Mouse (Mus musculus) embryonic facial prominence, embryonic 15.5 days (tissue): ENCODE data around the gene Rab5c. TPM values are rescaled to one million over a fixed set of nuclear protein-coding genes. Genes with fewer than 3 reads are reported as not detected.

Experiments used
- ATAC-seq: fragments of 200-750 bp; cut with Nextera tagmentation; 2 replicates; pipeline ENCODE4 v1.8.0; 2017; ENCODE audit warnings: low read depth, moderate TSS enrichment; ENCODE audit not compliant: insufficient number of reproducible peaks, low FRiP score, low TSS enrichment
- H3K27ac ChIP-seq: fragments of 300-500 bp; sonication (generic); replicated peaks from 2 replicates; pipeline ENCODE4 v1.5.1; 2015; ENCODE audit warnings: mild to moderate bottlenecking, inconsistent platforms
- H3K27me3 ChIP-seq: fragments of 300-500 bp; sonication (generic); 2 replicates; pipeline ENCODE4 v1.6.1; 2015; ENCODE audit warnings: inconsistent platforms
- H3K36me3 ChIP-seq: fragments of 300-500 bp; sonication (generic); 2 replicates; pipeline ENCODE4 v1.6.1; 2015; ENCODE audit warnings: mild to moderate bottlenecking, inconsistent platforms
- H3K4me1 ChIP-seq: fragments of 300-500 bp; sonication (generic); 2 replicates; pipeline ENCODE4 v1.6.1; 2015; ENCODE audit warnings: inconsistent platforms
- H3K4me2 ChIP-seq: fragments of 300-500 bp; sonication (generic); replicated peaks from 2 replicates; pipeline ENCODE4 v1.6.1; 2015; ENCODE audit warnings: mild to moderate bottlenecking, inconsistent platforms
- H3K4me3 ChIP-seq: fragments of 300-500 bp; sonication (generic); replicated peaks from 2 replicates; pipeline ENCODE4 v1.5.1; 2015; ENCODE audit warnings: mild to moderate bottlenecking, inconsistent platforms
- H3K9ac ChIP-seq: fragments of 300-500 bp; sonication (generic); 2 replicates; pipeline ENCODE4 v1.6.1; 2015; ENCODE audit warnings: inconsistent platforms
- H3K9me3 ChIP-seq: fragments of 300-500 bp; sonication (generic); replicated peaks from 2 replicates; pipeline ENCODE4 v1.6.1; 2016; ENCODE audit warnings: inconsistent platforms
- WGBS: fragments of 180-500 bp; shearing (Covaris S2); methylation state at CpG from one replicate; pipeline ENCODE4 v1.1.7; 2015; 5-methylcytosine and 5-hydroxymethylcytosine counted together
- polyA plus RNA-seq: library from polyadenylated mRNA; unstranded; fragments of >200 nt; fragmentation: Nextera tagmentation; extraction: Ambion mirVana; gene quantifications from 2 replicates; pipeline ENCODE4 v1.2.1, GENCODE M21; 2015

Rab5c gene
- polyA plus RNA-seq, 1 experiment from 2014 or later: 33.2 TPM

DNA sequence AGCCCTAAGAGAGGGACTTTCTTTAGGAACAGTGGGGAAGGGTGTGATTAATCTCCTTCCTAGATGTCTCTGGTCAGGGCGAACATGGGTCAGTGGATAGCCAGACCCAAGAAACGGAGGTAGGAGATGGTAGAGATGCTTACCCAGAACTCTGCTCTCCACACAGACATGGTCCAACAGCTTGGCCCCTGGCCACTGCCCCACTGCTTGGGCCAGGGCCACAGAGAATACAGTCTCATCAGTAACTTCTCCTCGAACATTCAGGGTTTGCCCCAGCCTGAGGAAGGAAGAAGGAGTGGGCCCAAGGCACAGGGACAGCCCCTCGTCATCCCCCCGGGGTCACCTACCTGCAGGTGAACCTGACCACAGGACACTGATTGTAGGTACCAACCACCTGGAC is 29.9 kb upstream of the Rab5c start:
- peaks cover 9% of the 10 kb centered on the region for H3K4me1 ChIP-seq
- no peak overlapping the region for H3K9ac ChIP-seq
- H3K27me3 ChIP-seq: no peaks in the 10 kb centered on the region
- ATAC-seq: no peak
- H3K9me3 ChIP-seq: no peaks in the 10 kb centered on the region
- WGBS: 86% methylated on average over 5 of the region's 5 CpGs
- no peak overlapping the region for H3K27ac ChIP-seq
- no peak overlapping the region for H3K4me2 ChIP-seq
- 0 out of 2 replicates have a peak, but pooled peaks cover 4% of the 10 kb centered on the region for H3K36me3 ChIP-seq
- no peak overlapping the region for H3K4me3 ChIP-seq

DNA sequence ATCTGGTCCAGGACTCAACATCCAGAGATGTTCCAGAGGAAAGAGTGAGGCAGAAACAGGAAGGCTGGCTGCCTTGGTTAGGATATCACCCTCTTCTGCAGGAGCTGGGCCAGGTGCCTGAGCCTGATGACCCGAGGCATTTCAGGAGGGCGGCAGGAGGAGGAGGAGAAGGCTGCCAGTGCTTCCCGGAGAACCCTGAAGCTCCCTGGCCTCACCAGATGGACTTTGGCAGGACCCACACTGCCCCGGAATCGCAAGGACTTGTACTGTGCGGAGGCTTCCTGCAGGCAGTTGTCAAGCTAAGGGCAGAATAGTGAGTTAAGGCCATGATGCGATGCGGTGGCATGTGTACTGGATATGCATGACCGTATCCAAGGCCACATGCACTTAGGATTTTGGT is 28.7 kb upstream of the Rab5c start:
- H3K27me3 ChIP-seq: peaks cover 9% of the 10 kb centered on the region; the same call in 1 of the 2 replicates
- H3K27ac ChIP-seq: no peak overlapping the region
- no peak for ATAC-seq
- H3K9me3 ChIP-seq: no peaks in the 10 kb centered on the region
- no peak overlapping the region for H3K9ac ChIP-seq
- no peak overlapping the region for H3K4me3 ChIP-seq
- H3K36me3 ChIP-seq: 0 out of 2 replicates have a peak, but pooled peaks cover 4% of the 10 kb centered on the region
- H3K4me2 ChIP-seq: no peak overlapping the region
- H3K4me1 ChIP-seq: peaks cover 13% of the 10 kb centered on the region
- 86% methylated on average over 9 of the region's 9 CpGs for WGBS

DNA sequence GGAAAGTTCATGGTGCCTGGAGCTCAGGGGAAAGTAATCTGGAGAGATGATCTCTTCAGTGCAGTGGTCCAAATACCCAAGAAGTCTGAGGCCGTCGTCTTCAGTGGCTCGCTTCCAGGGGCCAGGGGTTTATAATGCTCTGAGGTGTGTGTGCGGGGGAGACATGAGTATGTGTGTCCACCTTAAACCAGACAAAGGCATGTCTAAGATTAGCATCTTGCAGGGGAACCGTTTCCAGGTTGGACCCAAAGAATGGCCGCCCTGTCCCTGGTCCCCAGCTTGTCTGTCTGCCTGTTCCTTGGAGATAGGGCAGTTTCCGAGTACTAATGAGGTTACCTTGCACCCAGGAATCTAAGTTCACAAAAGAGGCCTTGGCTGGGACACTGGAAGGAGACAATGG is 24.8 kb upstream of the Rab5c start, which contains the start of gene Hcrt:
Hcrt (minus strand) TSS at position 101 of the 400 bp plus-strand sequence.
- Histone ChIP-seq H3K27me3 (peaks cover 36% of the 10 kb centered on the region), H3K4me2 (peak within 1 kb of the TSS; percentile 68), H3K36me3 (0 out of 2 replicates have a peak, but pooled peaks cover 4% of the 10 kb centered on the region), H3K27ac (no peak within 1 kb of the TSS), H3K4me3 (peak within 1 kb of the TSS; percentile 44), H3K9ac (peak within 1 kb of the TSS; percentile 1; the same call in 1 of the 2 replicates), H3K4me1 (peaks cover 22% of the 10 kb centered on the region), H3K9me3 (no peaks in the 10 kb centered on the region)
- no peak for ATAC-seq
- 85% methylated on average over 7 of the region's 7 CpGs for WGBS

DNA sequence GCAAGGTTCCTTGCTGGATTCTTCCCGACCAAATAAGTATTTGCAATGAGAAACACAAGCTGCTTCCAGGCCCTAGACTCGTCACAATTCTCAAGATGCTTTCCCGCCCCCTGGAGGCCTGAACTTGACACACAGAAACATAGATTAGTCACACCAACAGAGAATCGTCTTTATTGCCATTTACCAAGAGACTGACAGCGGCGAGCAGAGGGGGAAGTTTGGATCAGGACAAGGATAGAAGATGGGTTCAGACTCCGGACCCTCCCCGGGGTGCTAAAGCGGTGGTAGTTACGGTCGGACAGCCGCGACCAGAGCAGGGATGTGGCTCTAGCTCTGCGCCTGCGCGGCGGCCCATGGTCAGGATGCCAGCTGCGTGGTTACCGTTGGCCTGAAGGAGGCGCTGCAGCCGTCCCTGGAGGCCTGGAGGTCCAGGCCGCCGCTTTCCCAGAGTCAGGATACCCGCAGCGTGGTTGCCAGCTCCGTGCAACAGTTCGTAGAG is 23.6 kb upstream of the Rab5c start:
- WGBS: under 1% methylated on average over 27 of the region's 27 CpGs
- peak overlapping the region; percentile 68 for H3K4me2 ChIP-seq
- H3K4me1 ChIP-seq: peaks cover 22% of the 10 kb centered on the region
- H3K9ac ChIP-seq: peak overlapping the region; percentile 1; the same call in 1 of the 2 replicates
- H3K36me3 ChIP-seq: 0 out of 2 replicates have a peak, but pooled peaks cover 4% of the 10 kb centered on the region
- H3K9me3 ChIP-seq: no peaks in the 10 kb centered on the region
- ATAC-seq: no peak
- peaks cover 36% of the 10 kb centered on the region for H3K27me3 ChIP-seq
- H3K27ac ChIP-seq: no peak overlapping the region
- H3K4me3 ChIP-seq: peak overlapping the region; percentile 44

DNA sequence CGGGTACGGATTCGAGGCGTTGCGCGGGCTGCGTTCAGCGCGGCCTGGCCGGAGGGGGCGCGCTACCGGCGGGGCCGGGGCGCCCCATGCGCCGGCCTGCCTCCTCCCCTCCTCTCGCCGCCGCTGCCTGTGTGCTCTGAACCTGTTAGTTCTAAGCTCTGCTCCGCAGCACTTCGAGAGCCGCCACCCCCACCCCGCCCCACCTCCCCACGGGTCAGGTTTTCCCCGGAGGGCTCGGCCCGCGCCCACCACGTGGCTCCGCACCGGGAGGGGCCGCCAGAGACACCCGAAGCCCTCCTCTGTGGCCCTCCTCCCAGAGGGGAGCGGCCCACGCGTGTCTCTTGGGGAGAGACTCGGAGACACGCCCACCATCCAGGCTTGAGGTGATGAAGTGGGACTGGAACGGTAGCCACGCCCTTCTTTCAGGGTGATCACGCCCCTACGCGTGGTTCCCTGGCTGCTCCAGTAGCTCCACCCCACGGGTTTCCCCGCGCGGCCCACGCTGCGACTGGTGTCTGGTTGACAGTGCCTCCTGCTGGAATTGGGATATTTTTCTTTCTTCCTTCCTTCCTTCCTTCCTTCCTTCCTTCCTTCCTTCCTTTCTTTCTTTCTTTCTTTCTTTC is 21.7 kb upstream of the Rab5c start, which contains the start of gene Kcnh4:
Kcnh4 (minus strand) TSS at position 332 of the 623 bp plus-strand sequence.
- peaks cover 41% of the 10 kb centered on the region for H3K27me3 ChIP-seq

DNA sequence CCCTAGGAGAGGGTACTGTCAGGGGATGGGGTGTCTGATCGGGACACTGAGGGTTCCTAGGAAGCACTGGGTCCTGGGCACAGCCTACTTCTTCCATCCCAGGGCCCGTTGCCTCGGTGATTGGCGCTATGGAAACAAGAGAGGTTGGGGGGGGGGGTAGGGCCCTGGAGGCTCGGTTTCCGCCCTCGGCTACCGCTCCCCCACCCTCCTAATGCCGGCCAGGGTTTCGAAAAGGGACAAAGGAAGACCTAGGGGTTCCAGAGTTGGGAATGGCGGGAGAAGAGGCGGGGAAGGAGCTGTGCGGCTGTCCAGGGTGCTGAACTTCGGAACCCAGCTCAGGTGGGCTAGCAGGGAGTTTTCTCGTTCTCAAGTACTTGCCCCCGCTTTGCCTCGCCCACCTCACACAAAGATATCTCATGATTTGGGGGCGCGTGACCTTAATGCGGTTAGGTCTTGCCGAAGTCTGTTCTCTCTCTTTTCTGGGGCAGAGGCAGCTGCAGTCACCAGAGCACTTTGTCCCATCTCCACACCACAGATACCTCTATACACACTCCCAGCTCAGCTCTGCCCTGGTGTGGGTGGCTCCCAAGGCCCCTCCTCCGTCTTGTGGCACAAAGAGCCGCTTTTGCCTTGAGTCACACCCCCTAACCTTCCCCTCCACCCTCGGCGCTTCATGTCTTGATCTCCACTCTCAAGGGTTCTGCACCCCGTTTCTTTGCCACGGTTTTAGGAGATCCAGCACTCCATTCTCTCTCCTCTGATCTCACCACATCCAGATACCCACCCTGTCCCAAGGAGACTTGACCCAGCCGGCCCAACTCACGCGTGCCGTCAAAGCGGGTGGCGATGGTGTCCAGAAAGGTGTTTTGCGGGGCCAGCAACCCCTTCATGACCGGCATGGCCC is 20.9 kb upstream of the Rab5c start:
- H3K4me1 ChIP-seq: peaks cover 22% of the 10 kb centered on the region
- ATAC-seq: no peak
- no peaks in the 10 kb centered on the region for H3K36me3 ChIP-seq
- H3K27me3 ChIP-seq: peaks cover 41% of the 10 kb centered on the region
- H3K4me3 ChIP-seq: peak overlapping the region; percentile 31
- H3K9me3 ChIP-seq: no peaks in the 10 kb centered on the region
- WGBS: under 1% methylated on average over 35 of the region's 35 CpGs
- H3K4me2 ChIP-seq: peak overlapping the region; percentile 52
- H3K9ac ChIP-seq: no peak overlapping the region
- H3K27ac ChIP-seq: no peak overlapping the region

More for the DNA sequence above, 21.7 kb upstream of the Rab5c start, which contains the start of gene Kcnh4:
- Histone ChIP-seq H3K27ac (no peak within 1 kb of the TSS), H3K9ac (no peak within 1 kb of the TSS), H3K4me1 (peaks cover 22% of the 10 kb centered on the region), H3K4me2 (peak within 1 kb of the TSS; percentile 52), H3K36me3 (no peaks in the 10 kb centered on the region), H3K9me3 (no peaks in the 10 kb centered on the region), H3K4me3 (peak within 1 kb of the TSS; percentile 31)
- ATAC-seq: no peak
- WGBS: 1% methylated on average over 47 of the region's 51 CpGs

DNA sequence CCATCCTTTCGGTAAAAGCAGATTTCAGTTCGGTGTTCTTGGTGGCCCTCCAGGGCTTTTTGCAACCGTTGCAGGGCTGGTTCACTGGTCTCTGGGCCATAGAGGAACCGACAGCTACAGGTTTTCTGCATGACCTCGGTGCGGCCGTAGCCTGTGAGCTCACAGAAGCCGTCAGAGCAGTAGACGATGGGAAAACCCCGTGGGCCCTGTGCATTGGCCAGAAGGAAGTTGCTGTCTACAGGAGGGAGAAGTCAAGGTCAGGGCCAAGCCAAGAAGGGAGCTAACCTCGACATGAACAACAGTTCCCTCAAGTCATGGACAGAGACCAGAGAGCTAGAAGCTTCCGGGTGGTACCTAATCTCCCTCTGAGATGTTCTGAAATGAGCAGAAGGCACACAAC is 19.6 kb upstream of the Rab5c start:
- Histone ChIP-seq H3K9me3 (no peaks in the 10 kb centered on the region), H3K9ac (no peak overlapping the region), H3K27me3 (peaks cover 41% of the 10 kb centered on the region), H3K4me3 (no peak overlapping the region), H3K36me3 (no peaks in the 10 kb centered on the region), H3K4me2 (no peak overlapping the region), H3K4me1 (peaks cover 22% of the 10 kb centered on the region), H3K27ac (no peak overlapping the region)
- ATAC-seq: no peak
- WGBS: 87% methylated on average over 12 of the region's 12 CpGs

DNA sequence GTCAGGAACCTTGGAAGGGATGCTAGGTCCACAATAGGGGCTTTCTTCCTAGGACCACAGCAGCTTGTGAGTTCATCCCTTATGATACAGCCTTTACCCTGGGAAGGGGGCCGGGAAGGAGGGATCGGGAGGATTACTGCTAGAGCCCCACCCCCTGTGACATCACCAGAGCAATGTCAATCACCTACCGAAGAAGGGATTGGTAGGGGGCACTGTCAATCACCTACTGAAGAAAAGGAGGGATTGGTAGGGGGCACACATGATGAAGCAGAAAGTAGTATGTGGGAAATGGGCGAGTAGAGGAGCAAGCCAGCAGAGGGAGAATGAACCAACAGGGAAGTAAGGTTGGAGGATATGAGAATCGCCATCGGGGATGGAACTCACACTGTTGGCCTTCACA is 18.5 kb upstream of the Rab5c start:
- H3K4me2 ChIP-seq: no peak overlapping the region
- H3K27me3 ChIP-seq: peaks cover 32% of the 10 kb centered on the region
- H3K27ac ChIP-seq: no peak overlapping the region
- no peaks in the 10 kb centered on the region for H3K36me3 ChIP-seq
- ATAC-seq: no peak
- peaks cover 16% of the 10 kb centered on the region for H3K4me1 ChIP-seq
- no peak overlapping the region for H3K9ac ChIP-seq
- H3K4me3 ChIP-seq: no peak overlapping the region
- 68% methylated on average over 6 of the region's 6 CpGs for WGBS
- no peaks in the 10 kb centered on the region for H3K9me3 ChIP-seq

DNA sequence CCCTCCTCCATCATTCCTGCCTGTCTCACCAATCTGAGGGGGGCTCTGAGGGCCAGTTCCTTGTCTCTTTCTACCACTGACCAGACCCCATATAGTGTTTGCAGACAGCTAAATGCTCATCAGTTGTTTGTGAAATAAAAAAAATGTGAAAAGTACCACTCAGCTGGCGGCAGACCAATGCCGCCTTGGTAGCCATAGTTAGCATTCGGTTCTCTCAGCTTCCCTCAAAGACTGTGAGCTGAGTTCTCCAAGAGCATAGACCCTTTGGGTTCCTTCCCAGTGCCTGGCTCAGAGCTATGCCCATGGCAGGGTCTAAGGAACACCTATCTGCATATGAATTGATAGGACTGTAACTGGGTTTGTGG is 16.7 kb upstream of the Rab5c start:
- 93% methylated on average over 3 of the region's 3 CpGs for WGBS
- no peaks in the 10 kb centered on the region for H3K36me3 ChIP-seq
- H3K4me3 ChIP-seq: no peak overlapping the region
- no peak overlapping the region for H3K27ac ChIP-seq
- H3K9me3 ChIP-seq: no peaks in the 10 kb centered on the region
- no peak overlapping the region for H3K4me2 ChIP-seq
- ATAC-seq: no peak
- H3K27me3 ChIP-seq: peaks cover 18% of the 10 kb centered on the region
- no peak overlapping the region for H3K9ac ChIP-seq
- peaks cover 8% of the 10 kb centered on the region for H3K4me1 ChIP-seq

DNA sequence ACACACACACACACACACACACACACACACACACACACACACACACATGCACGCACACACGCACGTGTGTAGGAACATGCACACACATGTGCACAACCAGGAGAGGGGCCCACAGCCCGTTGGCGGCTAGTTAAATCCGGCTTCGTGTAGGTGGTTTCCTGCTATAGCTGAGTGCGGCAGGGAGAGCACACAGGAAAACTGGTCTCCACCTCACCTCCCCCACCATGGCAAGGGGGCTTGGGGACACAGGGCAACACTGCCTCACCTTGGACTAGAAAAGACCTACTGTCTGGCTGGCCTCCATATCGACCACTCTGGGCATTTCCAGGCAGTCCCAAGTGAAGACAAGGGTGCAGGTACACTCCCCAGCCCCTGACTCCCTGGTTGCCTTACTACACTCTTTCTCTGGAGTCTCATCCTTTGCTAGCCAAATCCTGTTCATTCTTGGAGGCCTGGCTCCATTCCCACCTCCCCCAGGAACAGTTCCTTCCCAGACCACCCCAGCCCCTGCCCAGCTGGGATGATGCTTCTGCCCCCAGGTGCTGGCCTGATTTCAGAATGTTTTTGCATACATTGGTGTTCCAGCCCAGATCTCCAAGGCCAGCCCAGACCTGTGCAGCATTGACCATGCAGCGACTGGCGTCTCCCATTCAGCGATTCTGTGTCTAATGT is 16.1 kb upstream of the Rab5c start:
- WGBS: 76% methylated on average over 12 of the region's 12 CpGs
- H3K9ac ChIP-seq: no peak overlapping the region
- H3K4me3 ChIP-seq: no peak overlapping the region
- peaks cover 13% of the 10 kb centered on the region for H3K27me3 ChIP-seq
- H3K27ac ChIP-seq: no peak overlapping the region
- H3K36me3 ChIP-seq: no peaks in the 10 kb centered on the region
- H3K9me3 ChIP-seq: no peaks in the 10 kb centered on the region
- ATAC-seq: no peak
- no peak overlapping the region for H3K4me2 ChIP-seq
- H3K4me1 ChIP-seq: peaks cover 3% of the 10 kb centered on the region; the same call in 1 of the 2 replicates

DNA sequence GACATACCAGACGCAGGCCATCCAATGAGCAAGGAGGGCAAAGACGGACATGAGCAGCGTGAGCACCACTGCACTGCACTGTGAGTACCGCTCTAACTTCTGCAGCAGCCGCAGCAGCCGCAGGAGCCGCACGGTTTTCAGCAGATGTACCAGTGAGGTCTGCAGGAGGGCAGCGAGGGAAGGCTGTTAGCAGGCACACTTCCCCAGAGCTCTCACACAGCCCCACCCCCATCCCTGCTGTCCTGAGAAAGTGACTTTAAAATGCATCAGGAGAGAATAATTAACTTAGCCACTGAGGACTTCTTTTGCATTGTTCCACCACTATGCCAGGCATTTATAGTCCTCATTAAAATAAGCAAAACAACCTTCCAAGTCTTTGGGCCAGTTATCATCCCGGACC is 14.3 kb upstream of the Rab5c start:
- Histone ChIP-seq H3K4me1 (no peaks in the 10 kb centered on the region), H3K9me3 (no peaks in the 10 kb centered on the region), H3K4me2 (no peak overlapping the region), H3K27me3 (0 out of 2 replicates have a peak, but pooled peaks cover 7% of the 10 kb centered on the region), H3K36me3 (no peaks in the 10 kb centered on the region), H3K9ac (no peak overlapping the region), H3K4me3 (no peak overlapping the region), H3K27ac (no peak overlapping the region)
- WGBS: 46% methylated on average over 10 of the region's 10 CpGs
- no peak for ATAC-seq
